Mouse (Mus musculus): ENCODE measurements around the gene Slc4a2. TPM values are rescaled to one million over a fixed set of nuclear protein-coding genes. Genes with fewer than 3 reads are reported as not detected.
A peak's percentile ranks its signal among the peaks of the same experiment; 100 is the strongest.

Slc4a2 gene
- 10 to 100 TPM; 14.7 to 15.5 TPM for total RNA-seq (2021)
- long read RNA-seq, experiment 1, full-length matches to known transcripts = 35 of 38 reads
- long read RNA-seq, experiment 1, partial matches to known transcripts = 1 of 38 reads
- long read RNA-seq, experiment 1, other reads (novel, unspliced or antisense) = 2 of 38 reads
- long read RNA-seq, experiment 2, full-length matches to known transcripts = 30 of 36 reads
- long read RNA-seq, experiment 2, partial matches to known transcripts = 5 of 36 reads
- long read RNA-seq, experiment 2, other reads (novel, unspliced or antisense) = 1 of 36 reads

- peak; percentile 95 to 98 for DNase-seq
- intact Hi-C loops (cut with DNase I) = no loop called here
These were observed at the start of gene Slc4a2, which contains the start of gene Cdk5 for GRCm38 (mm10) chr5:24423129-24424003. Slc4a2 (plus strand) TSS chr5:24423837. Cdk5 (minus strand) TSS chr5:24423530.

DNA sequence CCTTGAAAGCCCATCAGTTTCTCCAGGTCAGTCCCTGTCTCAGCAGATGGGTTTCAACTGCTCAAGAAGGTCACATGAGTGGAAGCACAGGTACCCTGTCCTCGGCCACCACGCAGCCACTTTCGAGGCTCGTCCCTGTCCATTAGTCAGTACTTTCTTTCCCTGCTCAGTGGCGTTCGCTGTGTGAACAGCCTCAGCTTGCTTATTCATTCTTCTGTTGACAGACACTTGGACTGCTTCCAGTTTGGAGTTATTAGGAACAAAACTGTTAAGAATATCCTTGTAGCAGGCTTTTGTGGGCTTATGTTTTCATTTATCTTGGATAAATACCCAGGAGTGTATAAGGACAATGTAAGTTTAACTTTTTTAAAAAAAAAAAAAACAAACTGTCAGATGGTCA is 49.4 kb upstream of the Slc4a2 start:
- no peak for DNase-seq
- intact Hi-C loops (cut with DNase I) = no loop called here

DNA sequence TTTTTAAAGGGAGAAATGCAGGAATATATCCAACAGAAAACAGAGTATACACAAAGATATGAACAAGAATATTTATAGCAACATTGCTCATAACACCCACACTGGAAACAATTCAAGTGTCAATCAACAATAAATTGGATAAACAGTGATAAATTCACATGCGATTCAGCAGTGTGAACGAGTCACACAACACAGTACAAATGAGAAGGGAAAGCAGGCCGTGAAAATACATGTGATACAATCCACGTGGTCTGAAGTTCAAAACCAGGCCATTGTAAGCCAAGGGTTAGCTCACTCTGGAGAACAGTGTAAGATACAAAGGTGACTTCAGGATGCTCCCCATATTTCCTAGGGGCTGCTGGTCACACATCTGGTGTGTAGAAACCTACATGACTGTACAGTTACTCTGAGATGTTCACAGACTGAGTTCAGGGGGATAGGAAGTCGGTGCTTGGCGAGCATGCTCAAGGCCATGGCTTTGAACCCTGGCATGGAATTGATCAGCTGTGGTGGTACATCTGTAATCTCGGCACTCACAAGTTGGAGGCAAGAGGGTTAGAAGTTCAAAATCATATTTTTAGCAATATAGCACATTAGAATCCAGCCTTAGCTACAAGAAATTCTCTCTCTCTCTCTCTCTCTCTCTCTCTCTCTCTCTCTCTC is 48.8 kb upstream of the Slc4a2 start:
- no peak for DNase-seq
- intact Hi-C loops (cut with DNase I) = no loop called here

DNA sequence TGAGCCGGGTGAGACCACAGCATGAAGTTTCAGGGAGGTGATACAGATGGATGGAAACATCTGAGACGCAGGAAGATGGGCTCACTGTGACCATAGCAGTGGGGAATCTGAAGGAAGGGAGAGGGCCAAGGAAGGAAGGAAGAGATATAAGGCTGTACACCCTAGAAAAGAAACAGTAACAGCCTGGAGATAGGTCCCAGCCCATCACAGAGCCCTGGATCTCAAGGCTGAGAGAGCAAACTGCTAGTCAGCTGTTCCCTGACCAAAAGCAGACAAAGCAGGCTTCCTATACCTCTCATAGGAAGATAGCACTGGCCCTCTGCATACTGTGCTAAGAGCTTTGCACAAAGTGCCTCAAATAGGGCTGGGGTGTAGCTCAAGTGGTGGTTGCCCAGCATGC is 44.9 kb upstream of the Slc4a2 start:
- no peak for DNase-seq
- intact Hi-C loops (cut with DNase I) = no loop called here

DNA sequence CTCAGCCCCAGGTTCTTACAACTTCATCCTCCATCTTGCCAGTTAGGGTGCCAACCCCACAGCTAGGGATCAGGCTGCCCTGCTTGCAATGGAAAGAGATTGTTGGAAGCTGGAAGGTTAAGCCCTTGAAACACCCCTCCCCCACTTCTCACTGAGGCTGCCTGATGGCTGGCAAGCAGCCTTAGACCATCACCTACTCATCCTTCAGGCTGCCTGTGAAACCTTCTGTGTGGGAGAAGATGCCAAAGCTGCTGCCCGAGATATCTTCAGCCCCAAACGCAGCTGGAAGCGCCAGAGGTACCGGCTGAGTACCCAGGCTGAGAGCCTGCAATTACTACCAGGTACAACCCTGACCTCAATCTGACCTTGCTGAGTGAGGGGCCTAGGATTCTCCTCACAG is 44.1 kb upstream of the Slc4a2 start:
- no peak for DNase-seq
- intact Hi-C loops (cut with DNase I) = no loop called here

- intact Hi-C loops (cut with DNase I) = no loop called here
- DNase-seq = no peak
These were observed 43.1 kb upstream of the Slc4a2 start for GRCm38 (mm10) chr5:24380499-24380898.

DNA sequence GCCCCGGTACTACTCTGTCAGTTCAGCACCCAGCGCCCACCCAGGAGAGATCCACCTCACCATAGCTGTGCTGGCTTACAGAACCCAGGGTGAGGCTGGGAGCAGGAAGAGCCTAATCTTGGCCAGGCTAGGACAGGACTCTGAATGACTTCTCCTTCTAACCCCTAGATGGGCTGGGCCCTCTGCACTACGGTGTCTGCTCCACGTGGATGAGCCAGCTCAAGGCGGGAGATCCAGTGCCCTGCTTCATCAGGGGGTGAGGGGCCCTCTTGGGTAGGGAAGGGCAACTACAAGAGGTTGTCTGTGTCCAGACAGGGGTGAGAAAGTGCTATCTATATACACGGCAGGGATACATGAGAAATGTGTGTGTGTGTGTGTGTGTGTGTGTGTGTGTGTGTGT is 42.2 kb upstream of the Slc4a2 start:
- no peak for DNase-seq
- intact Hi-C loops (cut with DNase I) = no loop called here

DNA sequence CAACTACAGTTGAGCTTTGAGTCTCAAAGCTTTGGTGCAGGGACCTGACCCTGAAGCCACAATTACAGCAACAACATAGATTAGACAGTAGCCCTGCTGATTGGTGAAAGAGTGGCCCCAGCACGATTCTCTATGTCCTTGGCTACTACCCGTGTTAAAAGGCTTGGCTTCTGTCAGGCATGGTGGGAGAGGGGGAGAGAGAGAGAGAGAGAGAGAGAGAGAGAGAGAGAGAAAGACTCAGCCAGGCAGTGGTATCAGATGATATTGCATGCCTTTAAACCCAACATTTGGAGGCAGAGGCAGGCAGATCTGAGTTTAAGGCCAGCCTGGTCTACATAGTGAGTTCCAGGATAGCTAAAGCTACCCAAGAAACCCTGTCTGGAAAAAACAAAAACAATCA is 41.6 kb upstream of the Slc4a2 start:
- intact Hi-C loops (cut with DNase I) = no loop called here

DNA sequence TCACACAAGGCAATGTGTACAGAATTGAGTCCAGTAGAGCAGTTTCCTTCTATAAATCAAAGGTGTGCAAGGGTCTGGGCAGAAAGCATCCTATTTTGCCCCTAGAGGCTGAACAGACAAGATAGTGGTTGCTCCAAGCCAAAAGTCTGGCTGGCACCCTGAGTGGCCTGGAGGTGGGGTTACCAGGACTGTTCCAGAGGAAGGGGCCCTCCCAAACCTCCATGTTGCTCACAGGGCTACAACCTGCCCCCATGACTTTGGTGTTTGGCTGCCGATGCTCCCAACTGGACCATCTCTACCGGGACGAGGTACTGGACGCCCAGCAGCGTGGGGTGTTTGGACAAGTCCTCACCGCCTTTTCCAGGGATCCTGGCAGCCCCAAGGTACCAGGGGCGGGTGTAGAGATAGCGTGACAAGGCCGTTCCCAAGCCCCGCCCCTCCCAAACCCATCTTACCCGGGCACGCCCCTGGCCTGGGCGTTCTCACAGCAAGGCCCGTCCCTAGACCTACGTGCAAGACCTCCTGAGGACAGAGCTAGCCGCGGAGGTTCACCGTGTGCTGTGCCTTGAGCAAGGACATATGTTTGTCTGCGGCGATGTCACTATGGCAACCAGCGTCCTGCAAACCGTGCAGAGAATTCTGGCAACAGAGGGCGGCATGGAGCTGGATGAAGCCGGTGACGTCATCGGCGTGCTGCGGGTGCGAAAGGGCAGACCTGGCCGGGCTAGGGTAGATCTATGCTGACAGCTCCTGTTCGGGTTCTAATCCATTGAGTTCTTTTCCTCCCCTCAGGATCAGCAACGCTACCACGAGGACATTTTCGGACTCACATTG is 40.4 kb upstream of the Slc4a2 start:
- intact Hi-C loops (cut with DNase I) = no loop called here

More for the DNA sequence above, 41.6 kb upstream of the Slc4a2 start:
- no peak for DNase-seq

DNA sequence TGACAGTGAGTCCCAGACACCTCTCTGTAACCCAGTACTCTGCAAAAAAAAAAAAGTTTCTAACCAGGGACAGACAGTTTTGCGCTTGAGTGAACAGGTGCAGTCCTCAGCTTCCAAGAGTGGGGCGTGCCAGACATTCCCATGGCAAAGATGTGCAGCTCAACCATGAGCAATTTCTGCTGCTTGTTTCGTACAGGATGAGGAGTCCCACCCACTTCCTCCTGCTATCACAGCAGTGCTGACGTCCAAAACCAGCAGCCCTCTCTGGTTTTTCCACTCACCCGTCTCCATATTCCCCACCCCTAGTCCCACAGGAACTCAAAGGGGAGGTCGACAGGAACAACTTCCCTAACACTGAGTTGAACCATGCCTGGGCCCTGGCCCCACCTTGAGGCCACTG is 39.2 kb upstream of the Slc4a2 start:
- intact Hi-C loops (cut with DNase I) = no loop called here
- DNase-seq = no peak

More for the DNA sequence above, 40.4 kb upstream of the Slc4a2 start:
- DNase-seq = peak; percentile 70 to 75

DNA sequence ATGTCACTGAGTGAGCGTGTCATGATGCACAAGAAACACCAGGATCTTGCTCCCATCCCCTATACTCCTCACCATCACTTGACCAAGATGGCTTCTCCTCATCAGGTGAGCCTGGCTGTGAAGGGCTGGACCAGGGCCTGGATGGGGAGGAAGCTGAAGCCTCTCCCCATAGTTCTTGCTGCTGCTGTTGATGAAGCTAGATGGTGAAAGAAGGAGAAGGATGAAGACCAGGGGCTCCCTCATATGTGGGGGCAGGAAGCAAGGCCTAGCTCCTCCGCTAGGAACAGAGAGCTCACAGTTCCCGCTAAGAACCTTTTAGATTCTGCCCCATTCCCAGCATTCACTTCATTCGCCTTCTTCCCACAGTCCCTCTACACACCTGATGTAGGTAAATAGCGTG is 38.3 kb upstream of the Slc4a2 start:
- no peak for DNase-seq
- intact Hi-C loops (cut with DNase I) = no loop called here

GRCm38 (mm10) chr5:24385887-24386550 is 37.6 kb upstream of the Slc4a2 start:
- intact Hi-C loops (cut with DNase I) = no loop called here
- no peak for DNase-seq

GRCm38 (mm10) chr5:24387264-24388241 is 36.1 kb upstream of the Slc4a2 start:
- peak; percentile 36 to 46 for DNase-seq
- intact Hi-C loops (cut with DNase I) = no loop called here

DNA sequence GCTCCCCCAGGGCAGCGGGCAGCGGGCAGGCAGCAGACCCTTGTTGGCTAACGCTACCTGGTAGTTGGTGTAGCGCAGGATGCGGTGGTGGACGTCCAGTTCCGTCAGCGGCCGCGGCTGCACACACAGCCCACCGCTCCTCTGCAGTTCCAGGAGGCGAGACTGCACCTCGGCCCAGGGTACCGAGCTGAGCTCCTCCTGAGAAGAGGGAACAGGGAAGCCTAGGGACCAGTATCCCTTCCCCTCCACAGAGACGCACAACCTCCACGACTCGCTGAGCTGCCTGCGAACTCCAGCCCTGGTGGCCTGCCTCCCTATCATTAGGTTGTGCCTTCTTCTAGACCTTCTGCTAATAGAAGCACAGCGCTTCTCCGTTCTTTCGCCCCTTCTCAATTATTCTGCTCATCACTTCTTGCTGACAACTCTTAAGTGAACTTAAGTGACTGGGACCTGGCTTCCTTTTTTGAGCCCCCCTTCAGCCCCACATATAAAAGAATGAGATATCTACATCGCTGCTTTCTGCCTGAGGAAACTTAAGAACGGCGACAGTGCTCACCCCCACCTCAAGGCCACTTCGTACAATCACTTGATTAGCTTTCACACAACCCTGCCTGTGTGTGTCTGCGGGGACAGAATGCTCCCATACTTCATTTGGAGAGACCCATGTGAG is 35.3 kb upstream of the Slc4a2 start:
- intact Hi-C loops (cut with DNase I) = no loop called here
- DNase-seq = no peak

DNA sequence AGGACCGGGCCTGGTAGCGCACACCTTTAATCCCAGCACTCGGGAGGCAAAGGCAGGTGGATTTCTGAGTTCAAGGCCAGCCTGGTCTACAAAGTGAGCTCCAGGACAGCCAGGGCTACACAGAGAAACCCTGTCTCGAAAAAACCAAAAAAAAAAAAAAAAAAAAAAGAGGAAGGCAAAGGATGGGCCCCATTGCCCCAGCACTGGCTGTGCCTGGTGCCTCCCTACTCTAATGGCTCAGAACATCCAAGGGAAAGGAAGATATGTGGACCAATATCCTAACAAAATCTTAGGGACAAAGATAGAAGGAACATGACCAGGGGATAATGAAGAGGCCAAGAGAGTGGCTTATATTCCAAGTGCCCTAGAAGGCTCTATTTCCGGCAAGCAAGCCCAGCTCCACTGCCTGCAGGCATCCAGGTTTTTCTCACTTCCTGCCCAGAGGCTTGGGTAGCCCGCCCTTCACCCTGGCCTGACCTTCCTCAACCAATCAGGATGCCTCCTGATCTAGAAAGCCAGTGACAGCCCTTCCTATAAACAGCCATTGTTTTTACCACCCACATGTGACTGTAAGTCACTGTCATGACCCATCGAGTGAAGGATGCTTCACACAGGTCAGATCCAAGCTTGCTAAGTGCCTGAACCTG is 34.5 kb upstream of the Slc4a2 start:
- no peak for DNase-seq
- intact Hi-C loops (cut with DNase I) = no loop called here

GRCm38 (mm10) chr5:24389658-24390020 is 34.0 kb upstream of the Slc4a2 start:
- DNase-seq = no peak
- intact Hi-C loops (cut with DNase I) = no loop called here

DNA sequence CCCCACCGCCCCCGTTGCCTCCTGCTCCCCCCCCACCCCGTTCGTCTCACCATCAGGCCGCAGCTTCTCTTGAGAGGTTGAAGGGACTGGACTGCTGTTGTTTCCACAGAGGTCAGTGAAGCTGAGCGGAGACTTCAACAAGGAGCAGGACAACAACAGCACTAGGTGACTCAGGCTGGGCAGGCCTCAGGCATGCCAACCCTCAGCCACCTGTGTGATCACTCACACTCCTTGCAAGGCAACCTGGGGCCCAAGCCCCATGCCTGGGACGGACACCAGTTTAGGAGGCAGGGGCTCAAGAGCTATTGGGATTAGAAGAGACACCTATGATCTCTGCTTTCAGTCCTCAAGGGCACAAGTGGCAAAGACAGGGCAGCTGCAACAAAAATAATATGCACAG is 31.8 kb upstream of the Slc4a2 start, which contains the start of gene Atg9b:
Gene Atg9b (minus strand): TSS at position 280 of the 400 bp plus-strand sequence.
- no peak for DNase-seq
- intact Hi-C loops (cut with DNase I) = no loop called here

- intact Hi-C loops (cut with DNase I) = no loop called here
- no peak for DNase-seq
These were observed 30.9 kb upstream of the Slc4a2 start for GRCm38 (mm10) chr5:24392724-24393123.
